ENCODE assay signal across 8 mouse cellular contexts in genomic region chr6:99833323-99833722, GRCm38 (mm10).
DNase-seq lines count a peak whose midpoint lies in the region; ATAC-seq lines count a peak whose summit lies in the region.

No protein-coding gene starts in this region.

- ATAC-seq in neural tube, embryonic 13.5 days (ENCODE audit: low read depth), result peak; percentile 75
- peak; percentile 93 for ATAC-seq in heart, embryonic 15.5 days (replicated peaks; ENCODE audit: insufficient number of reproducible peaks, insufficient read depth, low FRiP score, low read depth)
- peak; percentile 99 for ATAC-seq in lung, embryonic 15.5 days (ENCODE audit: borderline replicate concordance, extremely low read depth, low FRiP score, low TSS enrichment)
- no peak for ATAC-seq in megakaryocyte progenitor cell, adult 5-6 weeks (replicated peaks; ENCODE audit: poor library complexity)
- ATAC-seq in erythroid progenitor cell, adult 5-6 weeks (replicated peaks; ENCODE audit: low FRiP score, poor library complexity, severe bottlenecking), result no peak

- WGBS in neural tube, embryonic 13.5 days, result 29% methylated on average over 3 of the region's 3 CpGs
- 13% methylated on average over 3 of the region's 3 CpGs for WGBS in heart, embryonic 15.5 days
- 30% methylated on average over 3 of the region's 3 CpGs for WGBS in lung, embryonic 15.5 days

- DNase-seq in embryo, embryonic 11 days, result peak; percentile 44
- no peak for DNase-seq in embryo, embryonic 10 days (ENCODE audit: low spot score)
- no peak for DNase-seq in neural tube, embryonic 10.5 days (ENCODE audit: extremely low spot score, low spot score)

- H3K4me3 ChIP-seq in neural tube, embryonic 13.5 days, result no peak overlapping the region
- H3K4me3 ChIP-seq in heart, embryonic 15.5 days, result no peak overlapping the region
- H3K4me3 ChIP-seq in lung, embryonic 15.5 days, result no peak overlapping the region

- H3K4me1 ChIP-seq in neural tube, embryonic 13.5 days (replicated peaks), result peaks cover 13% of the 10 kb centered on the region; the same call in 1 of the 2 replicates
- peaks cover 8% of the 10 kb centered on the region for H3K4me1 ChIP-seq in heart, embryonic 15.5 days (replicated peaks)
- H3K4me1 ChIP-seq in lung, embryonic 15.5 days, result peaks cover 15% of the 10 kb centered on the region; the same call in 1 of the 2 replicates

- no peak overlapping the region for H3K27ac ChIP-seq in neural tube, embryonic 13.5 days (replicated peaks)
- H3K27ac ChIP-seq in heart, embryonic 15.5 days, result no peak overlapping the region
- H3K27ac ChIP-seq in lung, embryonic 15.5 days, result no peak overlapping the region

- no peaks in the 10 kb centered on the region for H3K9me3 ChIP-seq in neural tube, embryonic 13.5 days
- H3K9me3 ChIP-seq in heart, embryonic 15.5 days (replicated peaks), result no peaks in the 10 kb centered on the region
- H3K9me3 ChIP-seq in lung, embryonic 15.5 days, result no peaks in the 10 kb centered on the region

- no peak overlapping the region for H3K4me2 ChIP-seq in neural tube, embryonic 13.5 days
- H3K4me2 ChIP-seq in heart, embryonic 15.5 days, result no peak overlapping the region
- H3K4me2 ChIP-seq in lung, embryonic 15.5 days, result no peak overlapping the region

- H3K9ac ChIP-seq in neural tube, embryonic 13.5 days, result no peak overlapping the region
- H3K9ac ChIP-seq in heart, embryonic 15.5 days, result no peak overlapping the region
- H3K9ac ChIP-seq in lung, embryonic 15.5 days, result no peak overlapping the region

- no peaks in the 10 kb centered on the region for H3K36me3 ChIP-seq in neural tube, embryonic 13.5 days
- H3K36me3 ChIP-seq in heart, embryonic 15.5 days, result no peaks in the 10 kb centered on the region
- H3K36me3 ChIP-seq in lung, embryonic 15.5 days, result no peaks in the 10 kb centered on the region

- H3K27me3 ChIP-seq in neural tube, embryonic 13.5 days, result peaks cover 3% of the 10 kb centered on the region; the same call in 1 of the 2 replicates
- peaks cover 5% of the 10 kb centered on the region; the same call in 1 of the 2 replicates for H3K27me3 ChIP-seq in heart, embryonic 15.5 days
- no peaks in the 10 kb centered on the region for H3K27me3 ChIP-seq in lung, embryonic 15.5 days

Comparison
In these comparisons a context has a peak if more than half of its experiments do, and no peak if none do; other contexts are left out.
1. ATAC-seq: peak in neural tube, embryonic 13.5 days (single experiment), heart, embryonic 15.5 days (single experiment) and lung, embryonic 15.5 days (single experiment); none in megakaryocyte progenitor cell, adult 5-6 weeks (single experiment) and erythroid progenitor cell, adult 5-6 weeks (single experiment).